Mouse (Mus musculus): ENCODE results near the gene Rnf157.

DNA sequence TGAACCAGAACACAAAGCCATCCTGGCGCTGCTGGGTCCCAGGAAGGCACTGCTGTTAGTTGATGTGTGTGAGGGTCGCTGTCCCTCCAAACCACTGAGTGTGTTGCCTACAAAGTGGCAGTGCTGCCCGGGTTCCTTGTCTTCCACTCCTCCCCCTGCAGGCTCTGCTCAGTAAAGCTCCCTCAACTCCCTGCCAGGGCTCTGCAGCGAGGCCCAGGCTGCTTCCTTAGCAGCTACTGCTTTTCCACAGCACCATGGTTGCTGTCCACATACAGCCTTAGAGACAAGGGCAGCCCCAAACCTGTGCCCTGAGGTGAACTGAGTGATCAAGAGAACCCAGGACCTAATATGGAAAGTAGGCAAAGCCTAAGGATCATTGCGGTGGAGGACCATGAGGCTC lies 125.5 kb downstream of the Rnf157 start:
- no peak for TF ChIP-seq ZC3H11A (IDR thresholded peaks at IDR 0.05; ENCODE audit: borderline replicate concordance, low read depth, low read length)
- no peak for TF ChIP-seq CHD2 (IDR thresholded peaks at IDR 0.05; ENCODE audit: low read depth, low read length)
- TF ChIP-seq HCFC1 (IDR thresholded peaks at IDR 0.05; ENCODE audit: borderline replicate concordance, insufficient read depth, low read length), result no peak

Data from ES-E14 (cell line).